Mouse (Mus musculus) ovary, adult 2 months (tissue): ENCODE measurements around the gene Plbd2. TPM values are rescaled to one million over a fixed set of nuclear protein-coding genes. Genes with fewer than 3 reads are reported as not detected.

Experiments
- polyA plus RNA-seq: library from polyadenylated mRNA; depleted of rRNA; stranded (reverse); fragments of >200 nt; gene quantifications from 2 replicates; pipeline ENCODE4 v1.2.3, GENCODE M21; 2012; rRNA removed

Plbd2 gene
- polyA plus RNA-seq = 74.1 and 75.6 TPM in 2 replicates

DNA sequence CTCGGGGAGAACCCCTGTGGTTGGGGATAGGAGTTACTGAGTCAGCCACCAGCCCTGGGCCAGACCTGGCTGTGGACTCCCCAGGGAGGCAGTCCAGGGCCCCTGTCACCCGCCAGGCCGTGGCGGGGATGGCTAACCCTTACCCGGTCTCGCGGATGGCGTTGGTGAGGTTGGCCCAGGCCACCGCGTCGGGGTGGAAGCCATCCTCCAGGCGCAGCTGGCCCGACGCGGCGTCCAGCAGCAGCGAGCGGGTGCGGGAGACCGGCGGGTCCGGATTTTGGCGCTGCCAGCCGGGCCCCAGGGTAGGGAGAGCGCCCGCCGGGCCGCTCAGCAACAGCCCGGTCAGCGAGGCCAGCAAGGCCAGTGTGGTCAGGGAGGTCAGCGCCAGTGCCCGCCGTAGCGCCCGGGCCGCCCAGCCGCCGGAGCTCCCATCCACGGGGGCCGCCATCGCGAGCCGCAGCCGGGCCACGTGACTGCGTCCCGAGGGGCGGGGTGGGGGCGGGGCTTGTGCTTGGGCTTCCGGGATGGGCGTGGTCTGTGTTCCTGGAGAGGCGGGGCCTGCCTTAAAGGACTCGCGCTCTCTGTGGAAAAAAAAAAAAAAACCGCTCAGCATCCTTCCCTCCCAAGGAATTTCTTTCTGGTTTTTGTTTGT is at the start of gene Plbd2:
Plbd2 (minus strand) TSS at position 482 of the 652 bp plus-strand sequence.

GRCm38 (mm10) chr5:120510982-120511642 is 7.7 kb upstream of the Plbd2 start, which contains the start of gene Slc8b1:
Gene Slc8b1 (plus strand): TSS chr5:120511168.

DNA sequence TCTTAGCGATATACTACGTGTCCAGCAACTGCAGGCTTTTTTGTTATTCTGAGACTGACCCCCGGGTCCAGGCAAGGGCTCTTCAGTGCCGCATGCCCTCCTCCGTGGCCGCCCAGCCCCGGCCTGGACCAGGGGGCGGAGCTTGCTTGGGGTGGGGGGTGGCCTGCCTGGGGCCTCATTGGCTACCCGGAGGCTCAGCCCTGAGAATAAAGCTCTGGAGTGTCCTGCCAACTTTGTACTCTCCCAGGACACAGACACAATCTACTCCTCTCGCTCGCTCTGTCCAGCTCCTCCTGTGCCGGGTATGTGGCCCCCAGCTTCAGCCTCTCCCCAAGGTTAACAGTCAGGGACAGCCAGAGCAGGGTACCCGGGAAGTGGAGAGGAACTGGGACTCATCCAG is 27.1 kb downstream of the Plbd2 start, which contains the start of gene Sds:
Sds (plus strand) TSS at position 231 of the 400 bp plus-strand sequence.

GRCm38 (mm10) chr5:120472770-120473169 is 30.7 kb downstream of the Plbd2 start, which contains the start of gene Sdsl:
Gene Sdsl (minus strand): TSS chr5:120472810.

Other genes with a start within 250 kb of the Plbd2 start
- gene Lhx5, start 71.9 kb downstream of the Plbd2 start, polyA plus RNA-seq = 0.06 and 0.09 TPM in 2 replicates
- gene Sdsl, start 30.8 kb downstream of the Plbd2 start, polyA plus RNA-seq = 41.6 and 44.9 TPM in 2 replicates
- 0.60 and 1.2 TPM in 2 replicates for gene Sds, start 27.1 kb downstream of the Plbd2 start, polyA plus RNA-seq
- gene Slc8b1, start 7.5 kb upstream of the Plbd2 start, polyA plus RNA-seq = 36.4 and 42.5 TPM in 2 replicates
- 70.8 and 89.3 TPM in 2 replicates for gene Tpcn1, start 85.0 kb upstream of the Plbd2 start, polyA plus RNA-seq
- 3.8 and 4.6 TPM in 2 replicates for gene Iqcd, start 85.4 kb upstream of the Plbd2 start, polyA plus RNA-seq
- 20.3 and 23.6 TPM in 2 replicates for gene Rita1, start 109.0 kb upstream of the Plbd2 start, polyA plus RNA-seq
- 61.9 and 63.9 TPM in 2 replicates for gene Ddx54, start 109.1 kb upstream of the Plbd2 start, polyA plus RNA-seq
- gene Cfap73, start 130.6 kb upstream of the Plbd2 start, polyA plus RNA-seq = 0.47 and 1.3 TPM in 2 replicates
- gene Rasal1, start 145.2 kb upstream of the Plbd2 start, polyA plus RNA-seq = 6.8 and 19.2 TPM in 2 replicates
- 26.3 and 31.9 TPM in 2 replicates for gene Dtx1, start 208.3 kb upstream of the Plbd2 start, polyA plus RNA-seq
- 9.6 and 9.9 TPM in 2 replicates for gene Oas2, start 246.2 kb upstream of the Plbd2 start, polyA plus RNA-seq